ENCODE assay signal across 28 mouse cellular contexts in the genomic region with DNA sequence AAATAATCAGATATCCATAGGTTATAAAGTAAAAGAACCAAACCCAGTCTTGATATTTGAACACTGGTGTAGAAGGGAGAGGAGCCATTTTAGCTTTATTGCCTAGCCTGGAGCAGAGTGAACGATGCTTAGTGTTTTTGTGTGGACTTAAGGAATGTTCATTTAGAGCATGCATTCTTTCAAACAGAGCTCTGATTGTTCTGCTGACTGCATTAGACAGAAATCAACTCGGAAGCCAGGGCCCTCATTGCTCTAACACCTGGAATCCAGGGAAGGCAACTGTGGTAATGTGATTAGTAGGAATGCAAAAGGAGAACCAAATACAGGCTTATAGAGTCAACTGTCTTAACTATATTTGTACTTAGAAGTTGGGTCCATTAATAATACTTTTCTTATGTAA. TPM values are rescaled to one million over a fixed set of nuclear protein-coding genes. Genes with fewer than 3 reads are reported as not detected.
A peak's percentile ranks its signal among the peaks of the same experiment; 100 is the strongest.
DNase-seq lines count a peak whose midpoint lies in the region; ATAC-seq lines count a peak whose summit lies in the region.
"Had no signal": no experiment of that assay in that cellular context is flagged by ENCODE, and none has a peak within 500 bp of the region (broad histone marks: within the 10 kb centered on the region; RNA-seq: fewer than 3 reads in every experiment).

No protein-coding gene starts in this region.

- no peaks in the 10 kb centered on the region for H3K36me3 ChIP-seq in embryonic facial prominence, embryonic 11.5 days (replicated peaks; ENCODE audit: control insufficient read depth, insufficient read depth, low read depth, low read length)
- 0 out of 2 replicates have a peak, but pooled peaks cover 4% of the 10 kb centered on the region for H3K36me3 ChIP-seq in heart, embryonic 12.5 days
- H3K36me3 ChIP-seq: forebrain, embryonic 15.5 days; heart, embryonic 15.5 days; hindbrain, embryonic 13.5 days; intestine, embryonic 15.5 days had no signal

- no peak overlapping the region for H3K4me2 ChIP-seq in embryonic facial prominence, embryonic 11.5 days (ENCODE audit: low read depth, low read length)
- no peak overlapping the region for H3K4me2 ChIP-seq in heart, embryonic 12.5 days
- H3K4me2 ChIP-seq: forebrain, embryonic 15.5 days; heart, embryonic 11.5 days; heart, embryonic 15.5 days; hindbrain, embryonic 13.5 days; intestine, embryonic 15.5 days had no signal

- no peak for ATAC-seq in embryonic facial prominence, embryonic 11.5 days (replicated peaks; ENCODE audit: insufficient number of reproducible peaks, low FRiP score, low TSS enrichment, low read depth)
- ATAC-seq in heart, embryonic 12.5 days (ENCODE audit: insufficient number of reproducible peaks, low FRiP score), result no peak
- ATAC-seq: activated CD4-positive, CD25-positive, alpha-beta regulatory T cell, adult 4 months; forebrain, embryonic 15.5 days; hindbrain, embryonic 16.5 days; intestine, embryonic 15.5 days; Patski had no signal

- 15% methylated on average over 2 of the region's 2 CpGs for WGBS in embryonic facial prominence, embryonic 11.5 days
- 39% methylated on average over 2 of the region's 2 CpGs for WGBS in heart, embryonic 12.5 days

- no peaks in the 10 kb centered on the region for H3K4me1 ChIP-seq in embryonic facial prominence, embryonic 11.5 days (ENCODE audit: control insufficient read depth, insufficient read depth, low read length)
- H3K4me1 ChIP-seq in heart, embryonic 12.5 days (replicated peaks), result 0 out of 2 replicates have a peak, but pooled peaks cover 5% of the 10 kb centered on the region
- H3K4me1 ChIP-seq: heart, embryonic 15.5 days; hindbrain, embryonic 10.5 days; intestine, embryonic 15.5 days had no signal

- H3K27ac ChIP-seq in embryonic facial prominence, embryonic 11.5 days (replicated peaks; ENCODE audit: low read depth, low read length), result no peak overlapping the region
- no peak overlapping the region for H3K27ac ChIP-seq in heart, embryonic 12.5 days (ENCODE audit: poor library complexity, severe bottlenecking)
- H3K27ac ChIP-seq: forebrain, embryonic 15.5 days; gastrocnemius, adult 2 months; heart, embryonic 15.5 days; hindbrain, embryonic 10.5 days; hindbrain, embryonic 13.5 days; intestine, embryonic 15.5 days had no signal

- H3K4me3 ChIP-seq in embryonic facial prominence, embryonic 11.5 days (ENCODE audit: low read depth, low read length), result no peak overlapping the region
- H3K4me3 ChIP-seq in heart, embryonic 12.5 days, result no peak overlapping the region
- H3K4me3 ChIP-seq: forebrain, embryonic 15.5 days; gastrocnemius, adult 2 months; heart, embryonic 15.5 days; hindbrain, embryonic 10.5 days; hindbrain, embryonic 13.5 days; intestine, embryonic 15.5 days had no signal

- H3K9me3 ChIP-seq in embryonic facial prominence, embryonic 11.5 days (replicated peaks; ENCODE audit: control insufficient read depth, low read length), result no peaks in the 10 kb centered on the region
- H3K9me3 ChIP-seq in heart, embryonic 12.5 days (replicated peaks), result no peaks in the 10 kb centered on the region
- H3K9me3 ChIP-seq: forebrain, embryonic 15.5 days; heart, embryonic 15.5 days; hindbrain, embryonic 10.5 days; hindbrain, embryonic 13.5 days; intestine, embryonic 15.5 days had no signal

- H3K27me3 ChIP-seq in embryonic facial prominence, embryonic 11.5 days (ENCODE audit: control insufficient read depth, insufficient read depth, low read length), result no peaks in the 10 kb centered on the region
- H3K27me3 ChIP-seq in heart, embryonic 12.5 days (replicated peaks), result no peaks in the 10 kb centered on the region
- H3K27me3 ChIP-seq: forebrain, embryonic 15.5 days; heart, embryonic 15.5 days; hindbrain, embryonic 13.5 days; intestine, embryonic 15.5 days; Patski had no signal

- DNase-seq in embryo, embryonic 10 days (ENCODE audit: low spot score), result peak; percentile 20
- no peak for DNase-seq in embryo, embryonic 9.5 days (ENCODE audit: extremely low spot score)
- peak; percentile 77 for DNase-seq in Muller cell, postnatal 12 days (ENCODE audit: inconsistent ontology term)
- DNase-seq in embryo, embryonic 10.5 days (ENCODE audit: low spot score), result peak; percentile 25
- peak; percentile 18 for DNase-seq in embryonic facial prominence, embryonic 11.5 days (ENCODE audit: low spot score)
- DNase-seq in kidney, adult 18-20 months, result no peak
- no peak for DNase-seq in urinary bladder, adult 18-20 months (ENCODE audit: low spot score in 2 of 2)
- DNase-seq: adrenal gland, adult 8-10 months; adrenal gland, postnatal 25 days; cerebellum, adult 18-20 months; cerebellum, adult 9-10 months; cerebellum, postnatal 14 days; gastrocnemius, adult 2 months; gastrocnemius, postnatal 14 days; heart, adult 11 months; heart, postnatal 10 days; heart, postnatal 36 days; kidney, adult 11 months had no signal

- H3K9ac ChIP-seq in embryonic facial prominence, embryonic 11.5 days (replicated peaks; ENCODE audit: low read length), result no peak overlapping the region
- no peak overlapping the region for H3K9ac ChIP-seq in heart, embryonic 12.5 days
- H3K9ac ChIP-seq: forebrain, embryonic 15.5 days; heart, embryonic 15.5 days; hindbrain, embryonic 13.5 days; intestine, embryonic 15.5 days had no signal

RNA-seq across cellular contexts. Expression of gene Epha7, which starts 53.5 kb away (rescaled TPM):
- polyA plus RNA-seq in embryonic facial prominence, embryonic 11.5 days (2014; fragmentation: Nextera tagmentation; extraction: Ambion mirVana), result 56.6 and 57.9 TPM in 2 replicates
- 57.8 and 59.0 TPM in 2 replicates for polyA plus RNA-seq in heart, embryonic 12.5 days (2016; fragmentation: Nextera tagmentation; extraction: Ambion mirVana)

Comparison
In these comparisons a context has a peak if more than half of its experiments do, and no peak if none do; other contexts are left out.
1. DNase-seq: peak in embryo, embryonic 10 days (single experiment), Muller cell, postnatal 12 days (single experiment), embryo, embryonic 10.5 days (single experiment) and embryonic facial prominence, embryonic 11.5 days (single experiment); none in embryo, embryonic 9.5 days (single experiment), kidney, adult 18-20 months (single experiment) and urinary bladder, adult 18-20 months (0 of 2).